Mouse (Mus musculus) brain, embryonic 14.5 days (tissue): ENCODE measurements around the gene Abcc3. TPM values are rescaled to one million over a fixed set of nuclear protein-coding genes. Genes with fewer than 3 reads are reported as not detected.

Experiments used
- DNase-seq: peaks from one replicate; pipeline ENCODE4 v3.0.0-alpha.2; 2011; ENCODE audit warnings: low read depth
- CTCF ChIP-seq: fragments of 200-500 bp; IDR thresholded peaks from 2 replicates; pipeline ENCODE4 v1.5.1; 2012; ENCODE audit warnings: inconsistent platforms, mild to moderate bottlenecking, moderate library complexity, borderline replicate concordance; ENCODE audit not compliant: insufficient read depth, insufficient read length; ENCODE audit errors: extremely low read depth
- POLR2A ChIP-seq: fragments of 200-500 bp; IDR thresholded peaks from 2 replicates; pipeline ENCODE4 v1.6.1; 2012; ENCODE audit warnings: mild to moderate bottlenecking, inconsistent platforms, borderline replicate concordance; ENCODE audit not compliant: poor library complexity, insufficient read depth, insufficient read length, severe bottlenecking; ENCODE audit errors: extremely low read depth
- polyA plus RNA-seq: library from polyadenylated mRNA; depleted of rRNA; stranded (reverse); fragments of >200 nt; gene quantifications from 2 replicates; pipeline ENCODE4 v1.2.3, GENCODE M21; 2012

The Abcc3 gene
- polyA plus RNA-seq, 1 experiment, result 0.53 TPM

GRCm38 (mm10) chr11:94389724-94390396 is 2.9 kb downstream of the Abcc3 start:
- no peak for DNase-seq
- TF ChIP-seq POLR2A (no peak), CTCF (no peak)

- no peak for DNase-seq
- TF ChIP-seq CTCF, result no peak
- TF ChIP-seq POLR2A, result no peak
Observed at GRCm38 (mm10) chr11:94389021-94389420, 3.8 kb downstream of the Abcc3 start.

- no peak for DNase-seq
- TF ChIP-seq POLR2A (no peak), CTCF (no peak)
Observed at GRCm38 (mm10) chr11:94387756-94388155, 5.0 kb downstream of the Abcc3 start.

DNA sequence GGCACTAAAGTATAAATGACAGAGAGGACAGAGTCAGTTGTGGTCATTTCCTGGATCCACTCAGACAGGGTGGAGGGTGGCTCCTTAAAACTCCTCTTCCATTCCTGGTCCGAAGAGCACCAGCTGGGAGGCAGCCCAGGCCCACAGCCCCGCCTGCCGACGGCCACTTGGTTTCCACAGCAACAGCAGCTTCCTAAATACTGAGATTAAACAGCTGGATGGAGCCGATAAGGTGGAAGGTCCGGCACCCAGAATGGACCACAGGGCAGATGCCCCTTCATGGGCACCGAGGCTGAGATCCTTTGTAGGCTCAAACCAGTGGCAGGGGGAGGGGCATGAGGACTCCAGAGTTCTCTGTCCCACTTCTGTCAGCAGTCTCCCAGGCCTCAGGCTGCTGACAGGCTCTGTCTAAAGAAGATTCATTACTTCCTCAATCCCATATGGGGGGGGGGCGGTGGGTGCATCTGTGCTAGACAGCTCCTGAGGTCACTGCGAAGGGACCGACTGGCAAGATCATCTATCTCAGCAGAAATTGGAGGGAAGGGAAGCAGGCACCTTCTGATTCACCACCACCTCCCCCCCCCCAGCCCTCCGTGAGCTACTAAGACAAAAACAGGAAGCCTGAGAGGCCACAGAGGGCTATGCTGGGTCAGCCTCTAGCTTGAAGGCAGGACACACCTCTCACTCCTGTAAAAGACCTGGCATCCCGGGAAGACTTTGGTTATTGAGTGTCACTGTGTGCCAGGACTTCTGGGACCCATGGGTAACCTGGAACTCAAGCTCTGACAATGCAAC is 6.6 kb downstream of the Abcc3 start:
- TF ChIP-seq CTCF (no peak), POLR2A (no peak)
- peak; percentile 27 for DNase-seq

DNA sequence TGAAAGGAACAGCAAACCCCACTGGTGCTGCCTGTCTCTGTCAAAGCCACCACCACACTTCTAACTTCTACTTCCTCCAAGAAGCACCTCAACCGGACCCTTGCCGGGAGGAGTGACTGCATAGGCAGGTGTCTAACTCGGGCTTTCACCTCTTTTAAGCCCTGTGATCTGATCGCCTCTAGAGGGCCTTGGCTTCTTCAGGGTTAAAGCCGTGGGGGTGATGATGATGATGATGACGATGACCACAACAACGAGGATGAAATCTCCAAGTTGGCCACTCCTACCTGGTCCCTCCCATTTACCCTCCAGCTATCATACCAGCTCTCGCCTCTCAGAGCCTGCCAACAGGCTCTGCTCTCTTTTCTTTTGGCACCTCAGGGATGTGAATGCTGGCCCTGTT is 13.1 kb downstream of the Abcc3 start:
- TF ChIP-seq CTCF (no peak), POLR2A (no peak)
- no peak for DNase-seq

GRCm38 (mm10) chr11:94379061-94379460 is 13.7 kb downstream of the Abcc3 start:
- TF ChIP-seq POLR2A (no peak), CTCF (no peak)
- DNase-seq, result no peak

DNA sequence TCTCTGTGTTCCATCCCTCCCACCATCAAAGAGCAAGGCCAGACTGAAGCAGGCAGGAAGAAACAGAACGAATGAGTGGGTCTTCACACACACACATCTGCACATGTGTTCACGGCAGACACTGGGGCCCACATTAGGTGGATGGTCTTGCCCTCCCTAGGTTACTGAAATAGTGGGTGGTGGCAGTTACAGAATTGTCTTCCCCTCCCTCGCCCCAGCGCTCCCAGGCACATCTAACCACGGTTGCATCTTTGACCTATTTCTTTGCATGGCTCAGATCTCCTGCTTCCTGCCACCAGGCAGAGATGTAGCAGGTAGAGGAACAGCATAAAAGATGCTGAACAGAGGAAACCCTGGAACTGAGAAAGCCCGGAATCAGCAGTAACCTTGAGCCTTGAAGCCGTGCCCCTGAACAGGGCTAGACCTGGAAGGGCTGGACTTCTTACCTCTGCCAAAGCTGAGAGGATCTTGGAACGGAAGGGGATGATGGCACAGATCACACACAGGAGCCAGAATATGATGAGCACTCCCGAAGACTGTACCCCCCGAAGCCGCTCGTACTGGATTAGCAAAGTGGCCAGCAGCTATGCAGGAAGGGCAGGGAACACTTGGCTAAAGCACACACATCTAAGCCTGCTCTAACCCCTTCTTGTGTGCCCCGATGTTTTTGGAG is 18.4 kb downstream of the Abcc3 start:
- no peak for DNase-seq
- no peak for TF ChIP-seq POLR2A
- no peak for TF ChIP-seq CTCF

- DNase-seq, result no peak
- no peak for TF ChIP-seq POLR2A
- no peak for TF ChIP-seq CTCF
Observed at GRCm38 (mm10) chr11:94370809-94371208, 22.0 kb downstream of the Abcc3 start.

DNA sequence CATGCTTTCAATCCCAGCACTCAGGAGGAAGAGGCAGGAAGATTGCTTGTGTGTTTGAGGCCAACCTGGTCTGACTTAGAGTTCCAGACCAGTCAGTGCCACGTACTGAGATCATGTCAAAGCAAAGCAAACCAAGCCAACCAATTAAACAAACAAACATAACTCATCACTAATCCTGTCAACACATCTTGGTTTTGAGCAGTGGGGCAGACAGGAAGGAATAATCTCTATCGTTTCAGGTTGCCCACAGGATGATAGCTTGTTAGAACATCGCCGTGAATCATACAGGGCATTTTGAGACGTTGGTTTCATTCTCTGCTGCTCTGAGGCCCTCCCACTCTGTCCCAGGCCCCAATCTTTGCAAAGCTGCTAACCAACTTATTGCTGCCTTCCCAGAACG is 22.8 kb downstream of the Abcc3 start:
- no peak for DNase-seq
- TF ChIP-seq CTCF (no peak), POLR2A (no peak)

DNA sequence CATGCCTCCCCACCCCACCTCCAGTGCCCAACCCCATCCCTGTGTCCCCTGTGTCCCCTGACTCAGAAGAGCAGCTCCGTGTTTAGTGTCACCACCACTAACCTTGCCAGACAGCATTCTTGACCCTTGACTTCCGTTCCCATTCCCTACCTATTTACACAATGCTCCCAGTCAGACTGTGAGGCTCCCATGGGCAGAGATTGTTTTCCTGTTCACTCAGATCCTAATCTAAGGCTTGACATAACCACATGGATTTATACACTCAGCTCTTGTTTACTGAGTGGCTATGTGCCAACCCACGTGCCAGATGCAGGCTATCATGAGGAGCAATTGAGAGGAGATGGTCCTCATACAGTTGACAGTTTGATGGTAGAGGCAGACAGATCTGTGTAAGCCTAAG is 27.5 kb downstream of the Abcc3 start:
- TF ChIP-seq POLR2A (no peak), CTCF (no peak)
- DNase-seq, result no peak

DNA sequence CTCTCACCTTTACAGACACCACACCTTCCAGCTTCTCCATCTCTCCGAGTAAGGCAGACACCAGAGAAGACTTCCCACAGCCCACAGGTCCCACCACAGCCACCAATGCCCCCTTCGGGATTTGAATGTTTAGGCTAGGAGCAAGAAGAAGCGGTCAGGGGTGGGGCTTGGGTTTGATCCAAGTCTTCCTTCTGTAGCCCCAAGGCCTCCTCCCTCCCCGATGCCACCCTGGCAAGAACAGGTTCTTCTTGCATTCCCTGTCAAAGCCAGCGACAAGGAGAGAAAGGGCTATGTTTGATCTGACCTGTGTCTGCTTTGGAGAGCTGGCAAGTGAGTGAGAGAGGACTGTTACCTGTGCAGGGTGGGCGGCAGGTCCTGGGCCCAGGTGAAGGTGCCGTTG is 29.1 kb downstream of the Abcc3 start:
- no peak for TF ChIP-seq CTCF
- TF ChIP-seq POLR2A, result no peak
- DNase-seq, result no peak

DNA sequence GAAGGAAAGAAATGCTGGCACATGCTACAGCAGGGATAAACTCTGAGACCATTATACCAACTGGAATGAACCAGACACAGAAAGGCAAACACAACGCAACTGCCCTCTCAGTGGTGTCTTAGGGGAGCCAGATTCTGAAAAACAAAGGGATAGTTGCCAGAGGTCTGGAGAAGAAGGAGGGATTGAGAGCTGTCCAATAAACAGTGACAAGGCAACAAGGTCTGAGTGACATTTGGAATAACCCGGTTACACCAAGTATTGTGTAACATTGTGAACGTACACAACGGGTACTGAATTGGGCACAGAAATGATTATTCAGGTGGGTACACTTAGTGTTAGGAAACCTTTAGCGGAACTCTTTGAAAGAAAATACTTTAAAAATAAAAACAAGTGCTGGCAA is 30.7 kb downstream of the Abcc3 start:
- DNase-seq, result no peak
- no peak for TF ChIP-seq CTCF
- TF ChIP-seq POLR2A, result no peak

GRCm38 (mm10) chr11:94361166-94361870 is 31.5 kb downstream of the Abcc3 start:
- TF ChIP-seq POLR2A, result no peak
- TF ChIP-seq CTCF, result no peak
- no peak for DNase-seq
